Mouse (Mus musculus) liver, embryonic 14.5 days (tissue): Measurements from ENCODE around the gene Serpinh1. TPM values are rescaled to one million over a fixed set of nuclear protein-coding genes. Genes with fewer than 3 reads are reported as not detected.
A peak's percentile ranks its signal among the peaks of the same experiment; 100 is the strongest.

Experiments
- ATAC-seq: fragments of 200-750 bp; cut with Nextera tagmentation; 2 replicates; pipeline ENCODE4 v1.8.0; 2017; ENCODE audit warnings: moderate number of reproducible peaks, mild to moderate bottlenecking, moderate library complexity; ENCODE audit not compliant: insufficient read depth
- DNase-seq, 3 experiments: peaks; one replicate each; pipeline ENCODE4 v3.0.0-alpha.2; 2012 to 2013; ENCODE audit warnings: low read depth in 3 of 3, low spot score in 3 of 3
- H3K27ac ChIP-seq: fragments of 300-500 bp; sonication (generic); 2 replicates; pipeline ENCODE4 v1.5.1; 2014; ENCODE audit warnings: moderate library complexity, mild to moderate bottlenecking, control low read depth, inconsistent platforms
- H3K27me3 ChIP-seq: fragments of 300-500 bp; sonication (generic); 2 replicates; pipeline ENCODE4 v1.6.1; 2014; ENCODE audit warnings: mild to moderate bottlenecking, low read length, moderate library complexity; ENCODE audit not compliant: control insufficient read depth, insufficient read depth
- H3K36me3 ChIP-seq: fragments of 300-500 bp; sonication (generic); replicated peaks from 2 replicates; pipeline ENCODE4 v1.6.1; 2014; ENCODE audit warnings: low read depth; ENCODE audit not compliant: control insufficient read depth, insufficient read depth
- H3K4me1 ChIP-seq, 2 experiments: fragments of 200-500 bp in 1 of 2; fragments of 300-500 bp in 1 of 2; sonication (generic) in 1 of 2; replicated peaks; 2 replicates each; pipeline ENCODE4 v1.6.1; 2012 to 2014; ENCODE audit warnings: antibody characterized with exemption in 1 of 2, inconsistent platforms in 1 of 2, low read length in 1 of 2; ENCODE audit not compliant: control insufficient read depth in 2 of 2, insufficient read depth in 2 of 2
- H3K4me2 ChIP-seq: fragments of 300-500 bp; sonication (generic); 2 replicates; pipeline ENCODE4 v1.6.1; 2014; ENCODE audit warnings: low read depth, mild to moderate bottlenecking, control low read depth, moderate library complexity
- H3K4me3 ChIP-seq, 2 experiments: fragments of 200-500 bp in 1 of 2; fragments of 300-500 bp in 1 of 2; sonication (generic) in 1 of 2; 2 replicates each; pipeline ENCODE4 v1.5.1; 2012 to 2014; ENCODE audit warnings: low read depth in 2 of 2, low read length in 2 of 2, mild to moderate bottlenecking in 2 of 2, control low read depth in 1 of 2, inconsistent platforms in 1 of 2, moderate library complexity in 1 of 2; ENCODE audit not compliant: insufficient read depth in 1 of 2
- H3K9ac ChIP-seq: fragments of 300-500 bp; sonication (generic); replicated peaks from 2 replicates; pipeline ENCODE4 v1.6.1; 2014; ENCODE audit warnings: mild to moderate bottlenecking, control low read depth, moderate library complexity
- H3K9me3 ChIP-seq: fragments of 300-500 bp; sonication (generic); 2 replicates; pipeline ENCODE4 v1.6.1; 2016; ENCODE audit warnings: low read length, mixed read lengths; ENCODE audit not compliant: control insufficient read depth
- CTCF ChIP-seq: IDR thresholded peaks from 2 replicates; pipeline ENCODE4 v1.5.1; 2016; ENCODE audit warnings: antibody characterized with exemption, low read depth, control low read depth
- EP300 ChIP-seq: IDR thresholded peaks from 2 replicates; pipeline ENCODE4 v1.6.1; 2016; ENCODE audit warnings: antibody characterized with exemption, low read depth
- WGBS: fragments of 180-500 bp; shearing (Covaris S2); extraction: QIAGEN DNeasy Blood & Tissue Kit; methylation state at CpG from one replicate; pipeline ENCODE4 v1.1.7; 2014; ENCODE audit not compliant: insufficient replicate concordance; 5-methylcytosine and 5-hydroxymethylcytosine counted together
- polyA plus RNA-seq, 2 experiments: library from polyadenylated mRNA; depleted of rRNA in 1 of 2; stranded (reverse) in 1 of 2; unstranded in 1 of 2; fragments of >200 nt; fragmentation: Nextera tagmentation in 1 of 2; extraction: Ambion mirVana in 1 of 2; gene quantifications; 2 replicates each; pipeline versions ENCODE4 v1.2.1 to v1.2.3; 2012 to 2014

Gene Serpinh1
- polyA plus RNA-seq, 2 experiments, result 23.4 to 34.9 TPM

- Histone ChIP-seq H3K9ac (no peak overlapping the region), H3K4me2 (no peak overlapping the region), H3K36me3 (no peaks in the 10 kb centered on the region), H3K27ac (no peak overlapping the region), H3K9me3 (no peaks in the 10 kb centered on the region), H3K4me3 (no peak overlapping the region), H3K4me1 (peaks cover 0 to 7% of the 10 kb centered on the region in 2 experiments; a peak in 1 of 4 replicates), H3K27me3 (no peaks in the 10 kb centered on the region)
- no peak for TF ChIP-seq EP300
- 43% methylated on average over 8 of the region's 8 CpGs for WGBS
- DNase-seq, result no peak
- no peak for ATAC-seq
Measured at GRCm38 (mm10) chr7:99360803-99361414, 7.9 kb upstream of the Serpinh1 start.

- no peak overlapping the region for H3K9ac ChIP-seq
- TF ChIP-seq EP300, result no peak
- no peaks in the 10 kb centered on the region for H3K27me3 ChIP-seq
- H3K4me3 ChIP-seq, result no peak overlapping the region
- peaks cover 0 to 7% of the 10 kb centered on the region in 2 experiments; a peak in 1 of 4 replicates for H3K4me1 ChIP-seq
- no peaks in the 10 kb centered on the region for H3K36me3 ChIP-seq
- 25% methylated on average over 10 of the region's 10 CpGs for WGBS
- H3K4me2 ChIP-seq, result no peak overlapping the region
- ATAC-seq, result peak; percentile 63; the same call in 1 of the 2 replicates
- no peaks in the 10 kb centered on the region for H3K9me3 ChIP-seq
- no peak overlapping the region for H3K27ac ChIP-seq
- DNase-seq, result no peak
Measured at GRCm38 (mm10) chr7:99360021-99360802, 7.2 kb upstream of the Serpinh1 start.

- ATAC-seq (no peak), DNase-seq (no peak)
- no peak for TF ChIP-seq EP300
- no peak for TF ChIP-seq CTCF
- 65% methylated on average over 8 of the region's 8 CpGs for WGBS
- Histone ChIP-seq H3K27me3 (peaks cover 2% of the 10 kb centered on the region), H3K36me3 (no peaks in the 10 kb centered on the region), H3K9ac (no peak overlapping the region), H3K9me3 (no peaks in the 10 kb centered on the region), H3K27ac (no peak overlapping the region), H3K4me2 (no peak overlapping the region), H3K4me1 (peaks cover 0 to 7% of the 10 kb centered on the region in 2 experiments; a peak in 1 of 4 replicates), H3K4me3 (no peak overlapping the region)
Measured at GRCm38 (mm10) chr7:99358371-99358770, 5.3 kb upstream of the Serpinh1 start.

GRCm38 (mm10) chr7:99357201-99357600 lies 4.2 kb upstream of the Serpinh1 start:
- ATAC-seq (no peak), DNase-seq (no peak)
- no peak overlapping the region for H3K27ac ChIP-seq
- H3K36me3 ChIP-seq, result no peaks in the 10 kb centered on the region
- WGBS, result 51% methylated on average over 7 of the region's 7 CpGs
- no peak overlapping the region for H3K4me2 ChIP-seq
- no peak overlapping the region; the same call in 1 of the 2 replicates for H3K9ac ChIP-seq
- no peak overlapping the region for H3K4me3 ChIP-seq
- H3K4me1 ChIP-seq, result peaks cover 0 to 7% of the 10 kb centered on the region in 2 experiments; a peak in 1 of 4 replicates
- peaks cover 6% of the 10 kb centered on the region for H3K27me3 ChIP-seq
- no peaks in the 10 kb centered on the region for H3K9me3 ChIP-seq
- TF ChIP-seq CTCF, result no peak
- TF ChIP-seq EP300, result no peak

- Histone ChIP-seq H3K36me3 (no peaks in the 10 kb centered on the region), H3K27ac (no peak overlapping the region), H3K4me3 (no peak overlapping the region), H3K4me2 (no peak overlapping the region), H3K4me1 (peaks cover 0 to 7% of the 10 kb centered on the region in 2 experiments; a peak in 1 of 4 replicates), H3K9me3 (no peaks in the 10 kb centered on the region), H3K9ac (no peak overlapping the region), H3K27me3 (peaks cover 6% of the 10 kb centered on the region)
- DNase-seq, result no peak
- 35% methylated on average over 9 of the region's 9 CpGs for WGBS
- no peak for TF ChIP-seq EP300
- TF ChIP-seq CTCF, result no peak
- no peak for ATAC-seq
Measured at GRCm38 (mm10) chr7:99356244-99356930, 3.3 kb upstream of the Serpinh1 start.
